Mouse (Mus musculus) embryonic stem cell, embryonic (primary cell): ENCODE measurements around the gene Krtap10-10.

Experiments
- CTCF ChIA-PET, 4 experiments: fragments of 300-600 bp in 2 of 4; fragments of 350-600 bp in 2 of 4; sonication (Branson Sonifier 250); formaldehyde crosslinking; loops; one replicate each; lab custom pipeline; 2022; ENCODE audit warnings: inconsistent platforms in 2 of 4; lab: Charles Lee
- POLR2A ChIA-PET, 4 experiments: fragments of 300-600 bp in 2 of 4; fragments of 350-600 bp in 2 of 4; sonication (Branson Sonifier 250); formaldehyde crosslinking; loops; one replicate each; lab custom pipeline; 2022; ENCODE audit warnings: antibody characterized with exemption in 4 of 4, inconsistent platforms in 1 of 4; lab: Charles Lee

The Krtap10-10 gene

GRCm38 (mm10) chr10:77852559-77852958 lies 16.8 kb downstream of the Krtap10-10 start, which contains the start of gene Gm10318:
Gm10318 (plus strand) TSS chr10:77852859.
- CTCF ChIA-PET = interaction anchor here in 1 of 4 experiments (0.6 kb wide), 1 partner anchor 72 kb away, joined by 5 read pairs; no protein-coding TSS in a partner anchor
- POLR2A ChIA-PET = interaction anchor here in 2 of 4 experiments (1.0 to 1.6 kb wide), 2 partner anchors 11 to 12 kb away, joined by 3 read pairs; no protein-coding TSS in a partner anchor

GRCm38 (mm10) chr10:77861675-77862074 lies 25.9 kb downstream of the Krtap10-10 start, which contains the start of gene Gm3285:
Gm3285 (plus strand) TSS chr10:77861975.
- POLR2A ChIA-PET = interaction anchor here in 2 of 4 experiments (0.8 to 1.0 kb wide), 2 partner anchors 11 to 41 kb away, joined by 3 read pairs; partner anchors contain the start of gene Lrrc3 (in 1 of the 2)
- CTCF ChIA-PET = interaction anchor here in 1 of 4 experiments (0.5 kb wide), 2 partner anchors 319 to 1171 kb away, joined by 4 to 9 read pairs; no protein-coding TSS in a partner anchor

GRCm38 (mm10) chr10:77864067-77864761 lies 28.5 kb downstream of the Krtap10-10 start:
- ChIA-PET POLR2A (interaction anchor here in 3 of 4 experiments (0.6 to 1.7 kb wide), 25 partner anchors 9 to 902 kb away, joined by 3 to 12 read pairs (median 4); partner anchors contain the start of genes Lrrc3 (in 2 of the 3), Pttg1ip (in 2 of the 3), Gm10318 (in 1 of the 3) and Icosl (in 1 of the 3)), CTCF (interaction anchor here in 3 of 4 experiments (0.6 to 1.6 kb wide), 21 partner anchors 8 to 718 kb away, joined by 3 to 10 read pairs (median 4); partner anchors contain the start of genes D10Jhu81e (in 1 of the 3), Lrrc3 (in 1 of the 3), Pfkl (in 1 of the 3) and Pwp2 (in 1 of the 3))

- POLR2A ChIA-PET = interaction anchor here in 3 of 4 experiments (0.6 to 1.6 kb wide), 18 partner anchors 9 to 903 kb away, joined by 3 to 12 read pairs (median 4); partner anchors contain the start of genes Lrrc3 (in 2 of the 3), Pttg1ip (in 2 of the 3), Icosl (in 1 of the 3) and Krtap10-10 (in 1 of the 3)
- CTCF ChIA-PET = interaction anchor here in 2 of 4 experiments (0.7 to 1.4 kb wide), 14 partner anchors 12 to 347 kb away, joined by 3 to 10 read pairs (median 4); partner anchors contain the start of genes D10Jhu81e (in 1 of the 2), Lrrc3 (in 1 of the 2) and Pwp2 (in 1 of the 2)
Measured at GRCm38 (mm10) chr10:77864762-77865143, 29.0 kb downstream of the Krtap10-10 start.

- ChIA-PET POLR2A (interaction anchor here in 2 of 4 experiments (0.6 to 1.2 kb wide), 2 partner anchors 337 to 357 kb away, joined by 3 to 5 read pairs; partner anchors contain the start of gene Itgb2 (in 1 of the 2)), CTCF (no interaction called here)
Measured at GRCm38 (mm10) chr10:77867546-77867945, 31.8 kb downstream of the Krtap10-10 start.

GRCm38 (mm10) chr10:77869651-77870050 lies 33.9 kb downstream of the Krtap10-10 start:
- POLR2A ChIA-PET = no interaction called here
- CTCF ChIA-PET = no interaction called here

- CTCF ChIA-PET = interaction anchor here (0.5 to 1.7 kb wide), 16 partner anchors 12 to 430 kb away, joined by 3 to 9 read pairs (median 3); partner anchors contain the start of gene Lrrc3 (in 2 of the 4)
- POLR2A ChIA-PET = no interaction called here
Measured at GRCm38 (mm10) chr10:77878985-77879384, 43.2 kb downstream of the Krtap10-10 start.

- CTCF ChIA-PET = interaction anchor here in 1 of 4 experiments (0.6 kb wide), 1 partner anchor 525 kb away, joined by 3 read pairs; no protein-coding TSS in a partner anchor
- POLR2A ChIA-PET = interaction anchor here in 2 of 4 experiments (0.9 to 2.1 kb wide), 2 partner anchors 16 to 363 kb away, joined by 3 to 4 read pairs; no protein-coding TSS in a partner anchor
Measured at GRCm38 (mm10) chr10:77880305-77880704, 44.6 kb downstream of the Krtap10-10 start.

- POLR2A ChIA-PET = interaction anchor here in 2 of 4 experiments (0.6 to 1.5 kb wide), 5 partner anchors 20 to 774 kb away, joined by 3 to 4 read pairs (median 3); partner anchors contain the start of gene Lrrc3 (in 1 of the 2)
Measured at GRCm38 (mm10) chr10:77882553-77882952, 46.8 kb downstream of the Krtap10-10 start.

GRCm38 (mm10) chr10:77886007-77886747 lies 50.4 kb downstream of the Krtap10-10 start:
- ChIA-PET POLR2A (interaction anchor here in 1 of 4 experiments (1.2 kb wide), 1 partner anchor 16 kb away, joined by 4 read pairs; the partner anchor contains the start of gene Lrrc3), CTCF (interaction anchor here in 1 of 4 experiments (0.6 kb wide), 1 partner anchor 552 kb away, joined by 3 read pairs; no protein-coding TSS in a partner anchor)

More at GRCm38 (mm10) chr10:77882553-77882952, 46.8 kb downstream of the Krtap10-10 start:
- CTCF ChIA-PET = interaction anchor here (0.5 to 1.7 kb wide), 19 partner anchors 18 to 620 kb away, joined by 3 to 15 read pairs (median 4); partner anchors contain the start of genes Gm2696 (in 1 of the 4) and Gm9508 (in 1 of the 4)
